Mouse (Mus musculus) stomach, adult 2 months (tissue): ENCODE results near the gene Rit1. TPM values are rescaled to one million over a fixed set of nuclear protein-coding genes. Genes with fewer than 3 reads are reported as not detected.

ENCODE experiments used
- polyA plus RNA-seq: library from polyadenylated mRNA; depleted of rRNA; stranded (reverse); fragments of >200 nt; gene quantifications from 2 replicates; pipeline ENCODE4 v1.2.3, GENCODE M21; 2012; rRNA removed

Rit1 gene
- polyA plus RNA-seq, result 22.9 and 28.9 TPM in 2 replicates

DNA sequence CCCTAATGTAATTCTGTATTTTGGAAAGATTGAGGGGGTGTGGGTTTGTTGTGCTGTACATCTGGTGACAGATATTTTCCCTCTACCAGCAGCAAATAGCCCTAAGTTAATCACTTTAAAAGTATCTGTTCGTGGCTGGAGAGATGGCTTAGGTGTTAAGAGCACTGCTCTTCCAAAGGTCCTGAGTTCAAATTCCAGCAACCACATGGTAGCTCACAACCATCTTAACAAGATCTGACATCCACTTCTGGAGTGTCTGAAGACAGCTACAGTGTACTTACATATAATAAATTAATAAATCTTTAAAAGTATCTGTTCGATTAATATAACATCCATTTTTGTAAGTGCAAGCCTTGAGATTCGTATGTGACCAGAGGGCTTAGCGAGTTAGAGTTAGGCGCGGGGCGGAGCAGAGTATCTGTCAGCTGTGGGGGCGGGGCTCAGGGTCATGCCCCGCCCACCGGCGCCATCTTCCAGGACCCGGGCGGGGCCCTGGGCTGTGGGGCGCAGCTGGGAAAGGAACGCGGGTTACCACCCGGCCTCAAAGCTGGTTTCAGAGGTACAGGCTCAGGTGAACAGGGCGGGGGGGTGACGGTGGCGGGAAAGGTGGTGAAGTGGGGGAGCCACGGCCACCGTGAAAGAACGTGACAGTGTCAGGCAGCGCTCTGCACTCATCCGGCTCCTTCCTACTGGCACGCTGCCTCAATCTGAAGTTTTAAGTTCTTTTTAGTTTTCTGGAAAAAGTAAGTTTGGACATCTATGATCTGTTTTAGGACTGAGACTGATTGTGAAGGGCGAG, at the start of gene Rit1:
Gene Rit1 (plus strand): TSS at position 440 of the 799 bp plus-strand sequence.

GRCm38 (mm10) chr3:88684980-88685941, 31.4 kb upstream of the Rit1 start, which contains the start of gene Khdc4:
Gene Khdc4, plus strand, starts transcription at chr3:88685803.

DNA sequence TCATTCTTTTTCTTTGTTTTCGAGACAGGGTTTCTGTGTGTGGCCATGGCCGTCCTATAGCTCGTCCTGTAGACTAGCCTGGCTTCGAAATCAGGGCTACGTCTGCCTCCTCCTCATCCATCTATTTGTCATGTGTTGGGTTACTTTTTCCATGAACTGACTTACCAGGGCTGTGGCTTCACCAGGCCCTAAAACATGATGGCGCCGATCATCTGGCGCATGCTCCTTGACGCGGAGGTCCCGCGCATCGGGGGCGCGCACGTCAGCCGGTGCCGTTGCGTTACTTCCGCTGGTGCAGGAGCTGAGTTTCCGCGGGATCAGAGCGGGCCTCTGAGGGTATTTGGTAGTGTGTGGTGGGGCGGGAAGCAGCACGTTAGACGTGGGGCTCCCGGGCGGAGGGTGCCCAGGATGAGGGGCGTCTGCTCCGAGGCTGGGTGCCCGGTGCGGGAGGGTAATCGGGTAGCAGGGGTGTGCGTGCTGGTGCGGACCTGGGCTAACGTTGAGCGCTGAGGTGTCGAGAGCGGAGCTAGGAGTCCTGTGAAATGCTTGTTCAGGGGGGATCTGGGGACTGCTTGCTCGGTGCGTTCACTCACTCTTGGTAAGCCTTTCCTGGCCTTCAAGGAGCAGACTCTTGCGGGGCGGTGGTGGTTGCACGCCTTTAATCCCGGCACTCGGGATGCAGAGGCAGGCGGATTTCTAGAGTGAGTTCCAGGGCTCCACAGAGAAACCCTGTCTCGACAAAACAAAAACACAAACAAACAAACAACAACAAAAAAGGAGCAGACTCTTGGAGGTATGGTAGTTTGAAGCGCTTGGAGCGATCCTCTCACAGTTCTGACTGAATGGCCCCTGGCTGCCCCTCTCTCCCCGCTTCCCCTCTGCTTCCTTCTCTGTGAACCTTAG, 58.6 kb downstream of the Rit1 start, which contains the start of gene Syt11:
Gene Syt11 (minus strand): TSS at position 226 of the 903 bp plus-strand sequence.

Other genes starting within 250 kb of the Rit1 start
- gene Lmna, start 206.9 kb upstream of the Rit1 start, polyA plus RNA-seq, result 280 and 417 TPM in 2 replicates
- gene Mex3a, start 184.4 kb upstream of the Rit1 start, polyA plus RNA-seq, result 0.32 and 0.44 TPM in 2 replicates
- gene Rab25, start 168.5 kb upstream of the Rit1 start, polyA plus RNA-seq, result 222 and 238 TPM in 2 replicates
- 83.0 and 88.7 TPM in 2 replicates for gene Lamtor2, start 163.8 kb upstream of the Rit1 start, polyA plus RNA-seq
- gene Ubqln4, start 163.1 kb upstream of the Rit1 start, polyA plus RNA-seq, result 30.5 and 32.0 TPM in 2 replicates
- 83.7 and 87.3 TPM in 2 replicates for gene Ssr2, start 141.0 kb upstream of the Rit1 start, polyA plus RNA-seq
- 29.7 and 42.2 TPM in 2 replicates for gene Arhgef2, start 110.9 kb upstream of the Rit1 start, polyA plus RNA-seq
- 0.11 TPM in 1 of 2 replicates, not detected in the other for gene Rxfp4, start 63.7 kb upstream of the Rit1 start, polyA plus RNA-seq
- gene Khdc4, start 31.0 kb upstream of the Rit1 start, polyA plus RNA-seq, result 30.1 and 31.0 TPM in 2 replicates
- 2.0 and 2.1 TPM in 2 replicates for gene Syt11, start 58.3 kb downstream of the Rit1 start, polyA plus RNA-seq
- gene Gon4l, start 118.4 kb downstream of the Rit1 start, polyA plus RNA-seq, result 4.5 and 5.0 TPM in 2 replicates
- gene Msto1, start 197.2 kb downstream of the Rit1 start, polyA plus RNA-seq, result 15.6 and 19.0 TPM in 2 replicates
- gene Ash1l, start 233.8 kb downstream of the Rit1 start, polyA plus RNA-seq, result 0.99 and 1.7 TPM in 2 replicates
- 8.3 and 12.4 TPM in 2 replicates for gene Dap3, start 234.3 kb downstream of the Rit1 start, polyA plus RNA-seq